Mouse (Mus musculus) forebrain, embryonic 10.5 days (tissue): ENCODE results near the gene Bpifb9a. TPM values are rescaled to one million over a fixed set of nuclear protein-coding genes. Genes with fewer than 3 reads are reported as not detected.
"Not testable (repeated sequence)": the region's sequence is repeated elsewhere in the genome, so short reads cannot be mapped to it uniquely, and the experiment has no call there.

Experiments used
- DNase-seq: peaks from one replicate; pipeline ENCODE4 v3.0.0-alpha.2; 2017; ENCODE audit warnings: low spot score; ENCODE audit errors: extremely low spot score
- H3K27ac ChIP-seq: fragments of 300-500 bp; sonication (generic); 2 replicates; pipeline ENCODE4 v1.5.1; 2016; ENCODE audit warnings: mild to moderate bottlenecking
- H3K27me3 ChIP-seq: fragments of 300-500 bp; sonication (generic); 2 replicates; pipeline ENCODE4 v1.6.1; 2016; ENCODE audit warnings: mild to moderate bottlenecking; ENCODE audit not compliant: poor library complexity, severe bottlenecking
- H3K36me3 ChIP-seq: fragments of 300-500 bp; sonication (generic); replicated peaks from 2 replicates; pipeline ENCODE4 v1.6.1; 2016; ENCODE audit warnings: mild to moderate bottlenecking, moderate library complexity
- H3K4me1 ChIP-seq: fragments of 300-500 bp; sonication (generic); 2 replicates; pipeline ENCODE4 v1.6.1; 2016
- H3K4me3 ChIP-seq: fragments of 300-500 bp; sonication (generic); 2 replicates; pipeline ENCODE4 v1.5.1; 2016; ENCODE audit warnings: mild to moderate bottlenecking, moderate library complexity
- H3K9me3 ChIP-seq: fragments of 300-500 bp; sonication (generic); 2 replicates; pipeline ENCODE4 v1.6.1; 2016; ENCODE audit warnings: mild to moderate bottlenecking, moderate library complexity
- WGBS: fragments of 180-500 bp; shearing (Covaris S2); methylation state at CpG from one replicate; pipeline ENCODE4 v1.1.7; 2016; 5-methylcytosine and 5-hydroxymethylcytosine counted together
- polyA plus RNA-seq: library from polyadenylated mRNA; unstranded; fragments of >200 nt; fragmentation: Nextera tagmentation; extraction: Ambion mirVana; gene quantifications from 2 replicates; pipeline ENCODE4 v1.2.1, GENCODE M21; 2016

Gene Bpifb9a
- polyA plus RNA-seq, 1 experiment from 2014 or later, result not detected

GRCm38 (mm10) chr2:154243356-154244036, 14.2 kb upstream of the Bpifb9a start:
- WGBS, result 91% methylated on average over 10 of the region's 10 CpGs
- no peaks in the 10 kb centered on the region for H3K36me3 ChIP-seq
- H3K4me3 ChIP-seq, result no peak overlapping the region
- no peak for DNase-seq
- H3K4me1 ChIP-seq, result no peaks in the 10 kb centered on the region
- no peaks in the 10 kb centered on the region for H3K27me3 ChIP-seq
- H3K9me3 ChIP-seq, result no peaks in the 10 kb centered on the region
- H3K27ac ChIP-seq, result no peak overlapping the region

GRCm38 (mm10) chr2:154245322-154245721, 12.3 kb upstream of the Bpifb9a start:
- WGBS, result 92% methylated on average over 5 of the region's 5 CpGs
- Histone ChIP-seq H3K4me3 (no peak overlapping the region), H3K9me3 (no peaks in the 10 kb centered on the region), H3K27ac (no peak overlapping the region), H3K4me1 (no peaks in the 10 kb centered on the region), H3K27me3 (no peaks in the 10 kb centered on the region), H3K36me3 (no peaks in the 10 kb centered on the region)
- DNase-seq, result no peak

- H3K27me3 ChIP-seq, H3K4me3 ChIP-seq, H3K36me3 ChIP-seq, DNase-seq, H3K27ac ChIP-seq, H3K9me3 ChIP-seq, H3K4me1 ChIP-seq: not testable (repeated sequence)
- 93% methylated on average over 2 of the region's 4 CpGs for WGBS
Measured at GRCm38 (mm10) chr2:154255254-154255653, 2.4 kb upstream of the Bpifb9a start.

- 89% methylated on average over 4 of the region's 4 CpGs for WGBS
- DNase-seq, result no peak
- Histone ChIP-seq H3K27me3 (no peaks in the 10 kb centered on the region), H3K4me1 (no peaks in the 10 kb centered on the region), H3K4me3 (no peak overlapping the region), H3K27ac (no peak overlapping the region), H3K36me3 (no peaks in the 10 kb centered on the region), H3K9me3 (no peaks in the 10 kb centered on the region)
Measured at GRCm38 (mm10) chr2:154255770-154256169, 1.9 kb upstream of the Bpifb9a start.

GRCm38 (mm10) chr2:154264397-154264796, 6.7 kb downstream of the Bpifb9a start:
- not testable (repeated sequence) for H3K36me3 ChIP-seq, H3K4me3 ChIP-seq, DNase-seq, H3K4me1 ChIP-seq, H3K9me3 ChIP-seq, H3K27ac ChIP-seq, H3K27me3 ChIP-seq
- 85% methylated on average over 3 of the region's 3 CpGs for WGBS

- H3K27ac ChIP-seq, H3K4me1 ChIP-seq, H3K9me3 ChIP-seq, H3K36me3 ChIP-seq, H3K4me3 ChIP-seq, H3K27me3 ChIP-seq, DNase-seq: not testable (repeated sequence)
- 90% methylated on average over 3 of the region's 3 CpGs for WGBS
Measured at GRCm38 (mm10) chr2:154291866-154292265, 34.2 kb downstream of the Bpifb9a start.

- 85% methylated on average over 1 of the region's 1 CpGs for WGBS
- H3K27me3 ChIP-seq, result no peaks in the 10 kb centered on the region
Measured at GRCm38 (mm10) chr2:154292833-154293232, 35.2 kb downstream of the Bpifb9a start.

GRCm38 (mm10) chr2:154294746-154295145, 37.1 kb downstream of the Bpifb9a start:
- H3K36me3 ChIP-seq, H3K4me3 ChIP-seq, H3K9me3 ChIP-seq, H3K4me1 ChIP-seq, H3K27me3 ChIP-seq, H3K27ac ChIP-seq: not testable (repeated sequence)
- peak; percentile 61 for DNase-seq
- WGBS, result 3% methylated on average over 10 of the region's 10 CpGs

More at GRCm38 (mm10) chr2:154292833-154293232, 35.2 kb downstream of the Bpifb9a start:
- DNase-seq, result no peak
- Histone ChIP-seq H3K36me3 (no peaks in the 10 kb centered on the region), H3K4me1 (no peaks in the 10 kb centered on the region), H3K4me3 (no peak overlapping the region), H3K9me3 (no peaks in the 10 kb centered on the region), H3K27ac (no peak overlapping the region)

GRCm38 (mm10) chr2:154300496-154300895, 42.8 kb downstream of the Bpifb9a start:
- Histone ChIP-seq H3K9me3 (no peaks in the 10 kb centered on the region), H3K4me3 (no peak overlapping the region), H3K36me3 (no peaks in the 10 kb centered on the region), H3K4me1 (no peaks in the 10 kb centered on the region), H3K27me3 (no peaks in the 10 kb centered on the region), H3K27ac (no peak overlapping the region)
- 0% methylated on average over 1 of the region's 1 CpGs for WGBS
- DNase-seq, result peak; percentile 73

GRCm38 (mm10) chr2:154301763-154302162, 44.1 kb downstream of the Bpifb9a start:
- Histone ChIP-seq H3K36me3 (no peaks in the 10 kb centered on the region), H3K27ac (no peak overlapping the region), H3K4me1 (no peaks in the 10 kb centered on the region), H3K4me3 (no peak overlapping the region), H3K27me3 (no peaks in the 10 kb centered on the region), H3K9me3 (no peaks in the 10 kb centered on the region)
- no peak for DNase-seq
- WGBS, result 84% methylated on average over 3 of the region's 3 CpGs

GRCm38 (mm10) chr2:154304604-154305003, 47.0 kb downstream of the Bpifb9a start:
- H3K27me3 ChIP-seq, DNase-seq, H3K36me3 ChIP-seq, H3K4me1 ChIP-seq, H3K4me3 ChIP-seq, H3K27ac ChIP-seq, H3K9me3 ChIP-seq: not testable (repeated sequence)
- WGBS, result 85% methylated on average over 1 of the region's 3 CpGs

GRCm38 (mm10) chr2:154306927-154307326, 49.3 kb downstream of the Bpifb9a start, which contains the start of gene Bpifb9b:
Gene Bpifb9b (plus strand): TSS chr2:154307227.
- H3K9me3 ChIP-seq, H3K27me3 ChIP-seq, H3K27ac ChIP-seq, H3K36me3 ChIP-seq, H3K4me3 ChIP-seq, H3K4me1 ChIP-seq, DNase-seq: not testable (repeated sequence)
- 87% methylated on average over 4 of the region's 4 CpGs for WGBS

- DNase-seq, H3K36me3 ChIP-seq, H3K27ac ChIP-seq, H3K27me3 ChIP-seq, H3K4me1 ChIP-seq, H3K9me3 ChIP-seq, H3K4me3 ChIP-seq: not testable (repeated sequence)
- WGBS, result 84% methylated on average over 5 of the region's 5 CpGs
Measured at GRCm38 (mm10) chr2:154313771-154314170, 56.1 kb downstream of the Bpifb9a start.
